Mouse (Mus musculus) left cerebral cortex, adult 8-10 months (tissue): Measurements from ENCODE around the gene Ddah1. TPM values are rescaled to one million over a fixed set of nuclear protein-coding genes. Genes with fewer than 3 reads are reported as not detected.
A peak's percentile ranks its signal among the peaks of the same experiment; 100 is the strongest.
"Not testable (repeated sequence)": the region's sequence is repeated elsewhere in the genome, so short reads cannot be mapped to it uniquely, and the experiment has no call there.

Experiments used
- DNase-seq, 2 experiments: peaks; one replicate each; pipeline ENCODE4 v3.0.0; 2022; ENCODE audit warnings: low spot score in 2 of 2
- total RNA-seq, 4 experiments: library from RNA; stranded (reverse); gene quantifications; 2 replicates each; pipeline ENCODE4 v1.2.4; 2022

Gene Ddah1
- total RNA-seq, 4 experiments from 2014 or later = 64.6 to 66.9 (median 65.7) TPM

DNA sequence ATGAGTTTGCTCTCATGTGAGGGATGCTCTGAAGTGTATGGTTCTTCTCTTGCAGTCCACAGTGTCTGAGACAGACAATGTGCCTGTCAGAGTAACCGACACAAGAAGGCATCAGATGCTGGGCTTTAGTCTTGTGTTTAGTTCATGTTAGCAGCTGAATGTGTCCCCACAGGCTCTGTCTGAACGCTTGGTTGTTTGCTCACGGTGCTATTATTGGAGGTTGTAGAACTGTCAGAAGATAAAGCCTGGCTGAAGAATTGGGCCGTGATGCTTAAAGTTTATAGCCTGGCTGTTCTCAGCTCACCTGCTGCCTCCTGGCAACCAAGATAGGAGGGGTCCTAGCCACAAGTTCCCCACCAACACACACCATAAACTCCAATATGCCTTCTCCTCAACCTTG lies 104.0 kb downstream of the Ddah1 start:
- DNase-seq = no peak

DNA sequence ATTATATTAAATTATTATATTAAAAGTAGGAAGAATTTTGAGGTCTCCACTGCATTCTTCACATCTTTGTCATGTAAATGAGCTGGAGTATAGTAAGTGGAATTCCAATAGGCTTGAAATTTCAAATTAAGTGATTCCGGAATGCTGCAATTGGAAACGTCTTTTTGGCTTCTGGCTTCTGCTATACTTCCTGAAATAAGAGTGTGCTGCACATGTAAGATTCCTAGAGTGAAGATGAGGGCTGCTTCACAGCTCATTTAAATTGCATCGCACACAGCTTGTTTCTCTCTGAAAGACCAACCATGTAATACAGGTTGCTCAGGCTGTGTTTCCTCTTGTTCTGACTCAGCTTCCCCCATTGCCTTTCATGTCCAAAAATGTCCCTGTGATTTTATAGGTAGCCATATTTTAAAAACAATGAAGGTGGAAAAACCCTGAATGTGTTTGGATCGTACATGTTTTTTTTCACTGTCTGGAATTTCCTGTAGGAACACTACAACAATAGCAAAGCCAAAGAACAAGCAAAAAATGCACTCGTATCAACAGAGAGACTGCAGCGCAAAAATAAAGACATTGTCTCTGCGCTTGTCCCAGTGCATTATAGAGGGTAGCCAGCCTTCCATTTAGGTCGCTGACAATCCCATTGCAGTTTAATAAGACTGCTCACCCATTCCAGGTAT lies 105.7 kb downstream of the Ddah1 start:
- no peak for DNase-seq

DNA sequence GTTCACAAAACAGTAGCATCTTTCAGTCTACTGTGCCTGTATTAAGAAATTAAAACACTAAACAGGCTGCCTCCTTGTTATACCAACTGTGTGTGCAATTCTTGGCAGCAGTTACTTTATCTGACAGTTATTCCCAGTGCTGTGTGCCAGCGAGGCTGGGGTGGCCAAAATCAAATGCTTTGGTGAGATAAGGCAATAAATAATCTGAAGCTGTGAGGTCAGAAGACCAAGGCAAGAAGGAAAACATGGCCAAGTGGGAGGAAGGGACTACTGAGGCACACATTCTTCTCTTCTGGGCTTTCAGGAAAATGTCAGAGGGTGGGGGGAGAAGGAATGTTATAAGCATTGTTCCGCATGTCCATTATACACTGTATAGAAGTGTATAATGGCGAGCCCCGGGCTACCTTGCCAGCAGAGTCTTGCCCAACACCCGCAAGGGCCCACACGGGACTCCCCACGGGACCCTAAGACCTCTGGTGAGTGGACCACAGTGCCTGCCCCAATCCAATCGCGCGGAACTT lies 106.3 kb downstream of the Ddah1 start:
- DNase-seq = no peak

DNA sequence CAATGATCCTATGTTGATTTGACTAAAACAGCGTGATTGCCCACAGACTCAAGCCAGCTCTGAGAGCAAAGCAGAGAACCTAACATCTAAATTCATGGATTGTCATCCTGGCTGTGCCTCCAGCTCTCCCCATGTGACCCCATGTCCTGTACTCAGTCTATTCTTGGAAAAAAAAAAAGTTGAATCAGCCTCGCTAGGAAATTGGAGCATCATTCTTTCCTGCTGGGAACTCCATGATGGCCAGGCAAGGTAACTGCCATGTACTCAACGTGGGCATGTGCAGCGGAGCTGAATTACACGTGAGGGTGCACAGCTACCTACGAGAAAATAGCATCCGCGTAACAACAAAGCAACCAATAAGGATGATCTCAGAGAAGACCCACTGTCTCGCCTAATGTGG lies 114.2 kb downstream of the Ddah1 start:
- DNase-seq = no peak

DNA sequence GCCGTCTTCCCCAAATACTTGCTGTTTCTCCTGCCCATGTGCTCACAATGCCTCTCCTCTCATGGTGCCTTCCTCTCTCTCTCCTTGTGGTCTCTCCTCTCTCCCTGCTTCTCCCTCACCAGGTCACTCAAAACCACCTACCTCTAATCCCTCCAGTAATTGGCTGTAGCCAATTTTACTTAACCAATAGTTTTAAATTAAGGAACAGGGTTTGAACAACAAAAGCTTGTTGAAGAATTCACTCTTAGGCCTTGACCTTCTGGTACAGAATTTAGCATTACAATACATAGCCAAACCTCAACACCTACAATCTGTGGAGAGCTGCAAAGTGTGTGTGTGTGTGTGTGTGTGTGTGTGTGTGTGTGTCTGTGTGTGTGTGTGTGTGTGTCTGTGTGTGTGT lies 114.8 kb downstream of the Ddah1 start:
- DNase-seq = no peak

DNA sequence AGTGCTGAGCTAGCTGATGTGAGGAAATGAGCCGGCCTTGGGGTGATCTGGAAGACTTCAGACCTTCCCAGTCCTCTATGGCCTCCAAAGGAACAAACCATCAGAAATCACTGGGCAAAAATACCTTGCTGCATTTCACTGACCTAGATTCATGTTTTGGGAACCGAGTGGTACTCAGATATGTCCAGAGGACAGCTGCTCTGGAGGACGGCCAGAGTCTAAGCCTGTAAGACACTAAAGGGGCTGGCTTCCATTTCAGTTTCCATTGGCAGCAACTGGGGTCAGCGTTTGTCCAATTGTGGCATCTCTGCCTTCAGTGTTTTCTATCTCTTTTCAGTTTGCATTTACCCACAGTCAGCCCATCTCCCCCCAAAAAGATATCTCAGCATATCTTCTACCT lies 115.7 kb downstream of the Ddah1 start:
- no peak for DNase-seq

DNA sequence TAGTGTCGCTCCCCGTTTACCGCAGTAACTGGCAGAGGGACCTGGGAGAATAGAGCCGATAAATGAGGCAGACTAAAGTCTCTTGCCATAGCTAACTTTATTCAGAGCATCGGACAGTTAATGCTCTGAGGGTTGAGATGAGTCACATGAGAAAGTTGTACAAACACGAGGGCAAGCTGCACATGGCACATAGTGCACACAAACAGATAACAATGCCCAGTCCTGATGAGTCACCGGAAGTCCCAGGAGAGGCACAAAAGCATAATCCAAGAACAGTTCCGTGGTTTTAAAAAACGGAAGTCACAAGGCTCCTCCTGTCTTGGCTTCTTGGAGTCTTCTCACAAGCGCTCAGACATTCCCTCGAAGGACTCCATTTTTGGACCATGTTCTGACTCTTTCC lies 117.6 kb downstream of the Ddah1 start:
- no peak for DNase-seq

DNA sequence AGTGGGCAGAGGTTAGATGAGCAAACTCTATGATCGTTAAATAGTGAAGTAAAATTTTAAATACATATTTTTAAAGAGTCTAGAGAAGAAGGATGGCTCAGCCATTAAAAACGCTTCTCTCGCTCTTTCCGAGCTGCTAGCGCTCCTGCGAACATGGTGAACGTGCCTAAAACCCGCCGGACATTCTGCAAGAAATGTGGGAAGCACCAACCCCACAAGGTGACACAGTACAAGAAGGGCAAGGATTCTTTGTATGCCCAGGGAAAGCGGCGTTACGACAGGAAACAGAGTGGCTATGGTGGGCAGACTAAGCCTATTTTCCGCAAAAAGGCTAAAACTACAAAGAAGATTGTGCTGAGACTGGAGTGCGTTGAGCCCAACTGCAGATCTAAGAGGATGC lies 120.4 kb downstream of the Ddah1 start:
- not testable (repeated sequence) for DNase-seq

DNA sequence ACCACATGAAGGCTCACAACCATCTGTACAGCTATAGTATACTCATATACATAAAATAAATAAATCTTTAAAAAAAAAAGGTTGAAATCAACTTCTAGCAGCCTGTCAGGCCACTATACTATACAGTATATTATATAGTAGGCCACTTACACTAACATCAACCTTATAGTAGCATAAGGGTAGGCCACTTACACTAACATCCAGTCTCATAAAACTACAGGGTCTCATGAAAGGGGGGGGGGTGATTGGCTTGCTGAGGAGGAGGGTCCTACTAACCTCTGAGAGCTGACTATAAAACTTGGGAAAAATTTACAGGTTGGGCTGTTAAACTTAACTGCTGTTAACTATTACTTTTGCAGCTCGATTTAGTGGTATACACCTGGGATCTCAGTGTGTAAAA lies 121.9 kb downstream of the Ddah1 start:
- no peak for DNase-seq

DNA sequence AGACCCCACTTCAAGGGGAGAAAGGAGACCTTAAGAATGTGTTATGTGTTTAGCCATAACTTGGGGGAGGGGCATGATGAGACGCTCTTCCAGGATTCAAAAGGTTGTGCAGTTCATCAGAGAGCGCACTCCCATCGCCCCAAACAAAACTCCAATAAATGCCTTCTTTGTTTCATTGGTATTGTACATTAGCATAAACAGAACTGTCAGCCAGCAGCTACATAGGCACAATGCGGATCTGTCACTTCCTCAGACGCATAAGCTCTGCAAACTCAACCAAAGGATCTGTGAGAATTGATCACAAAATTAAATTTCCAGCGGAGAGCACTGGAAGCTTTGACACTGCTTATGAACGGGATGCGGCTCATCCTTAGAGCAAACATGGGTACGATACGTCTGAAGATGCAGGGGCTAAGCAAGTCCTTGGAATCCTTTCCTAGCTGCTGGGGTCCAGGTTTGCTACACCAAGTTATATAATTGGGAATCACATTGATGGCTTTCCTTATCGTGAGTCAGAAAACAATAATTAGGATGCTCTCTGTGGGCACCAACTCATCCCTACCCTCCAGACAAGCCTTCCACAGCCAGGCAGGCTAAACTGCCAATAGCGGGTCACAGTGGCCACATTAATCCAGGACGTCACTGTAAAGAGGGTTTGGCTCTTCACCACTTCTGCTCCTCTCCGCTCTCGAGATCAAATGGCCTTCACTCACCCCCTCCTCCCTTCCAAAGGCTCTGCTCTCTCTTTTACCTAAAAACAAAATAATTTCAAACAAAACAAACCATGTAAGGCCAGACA lies 123.8 kb downstream of the Ddah1 start:
- no peak for DNase-seq

DNA sequence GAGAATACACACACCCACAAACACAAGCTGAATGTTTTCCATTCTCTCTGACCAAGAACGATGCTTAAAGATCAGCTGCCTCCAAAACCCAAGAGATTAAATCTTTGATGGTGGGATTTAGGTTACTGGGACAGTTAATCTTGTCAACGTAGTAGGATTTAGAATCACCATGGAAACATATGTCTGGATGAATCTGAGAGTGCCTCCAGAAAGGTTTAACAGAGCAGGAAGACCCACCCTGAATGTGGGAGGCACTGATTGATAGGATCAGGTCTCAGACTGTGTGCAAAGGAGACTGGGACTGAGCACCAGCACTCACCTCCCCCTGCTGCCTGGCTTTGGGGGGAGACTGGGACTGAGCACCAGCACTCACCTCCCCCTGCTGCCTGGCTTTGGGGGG lies 124.8 kb downstream of the Ddah1 start:
- no peak for DNase-seq

DNA sequence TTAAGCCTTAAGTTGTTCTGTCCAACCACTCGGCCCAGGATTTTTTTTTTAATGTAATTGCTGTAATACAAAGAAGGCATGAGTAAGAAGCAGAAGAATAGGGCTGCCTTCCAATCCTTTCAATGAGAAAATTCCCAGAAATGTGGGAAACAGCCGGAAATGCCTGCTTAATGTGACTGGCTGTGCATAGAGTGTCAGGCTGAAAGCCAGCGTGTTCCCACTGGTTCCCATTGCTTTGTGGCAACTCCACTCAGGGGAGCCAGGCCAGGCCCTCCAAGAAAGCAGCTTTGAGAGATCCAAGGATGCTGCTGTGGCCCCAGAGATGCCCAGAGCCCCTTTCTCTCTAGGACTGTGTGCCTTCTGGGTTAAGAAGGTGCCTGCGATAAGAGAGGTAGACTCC lies 126.9 kb downstream of the Ddah1 start:
- DNase-seq = peak in 1 of 2 experiments; percentile 49

DNA sequence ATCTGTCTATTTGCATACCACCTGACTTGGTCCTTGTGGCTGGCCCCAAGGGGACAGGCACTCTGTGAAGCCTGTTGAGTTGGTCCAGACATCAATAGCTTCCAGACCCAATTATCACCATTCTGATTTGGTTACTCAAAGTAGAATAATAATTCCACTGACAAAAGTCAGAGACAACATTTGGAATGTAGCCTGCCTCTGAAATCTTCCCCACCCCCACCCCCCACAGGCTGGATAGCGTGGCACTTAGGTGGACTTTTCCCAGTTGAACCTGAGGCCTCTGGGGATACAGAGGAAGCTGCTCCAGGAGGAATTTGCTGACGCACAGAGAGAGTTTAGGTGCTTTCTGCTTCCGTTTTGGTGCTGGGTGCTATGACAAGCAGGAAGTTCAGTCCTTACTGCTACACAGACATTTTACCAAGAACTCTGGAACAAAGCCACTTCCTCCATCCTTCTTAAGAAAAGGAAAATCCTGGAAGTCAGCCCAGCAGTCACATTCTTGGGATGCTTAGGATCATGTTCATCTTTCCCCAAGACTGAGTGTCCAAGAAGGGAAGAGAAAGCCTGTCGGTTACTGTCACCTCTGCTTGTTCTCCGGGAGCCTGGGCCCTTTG lies 127.5 kb downstream of the Ddah1 start:
- no peak for DNase-seq

DNA sequence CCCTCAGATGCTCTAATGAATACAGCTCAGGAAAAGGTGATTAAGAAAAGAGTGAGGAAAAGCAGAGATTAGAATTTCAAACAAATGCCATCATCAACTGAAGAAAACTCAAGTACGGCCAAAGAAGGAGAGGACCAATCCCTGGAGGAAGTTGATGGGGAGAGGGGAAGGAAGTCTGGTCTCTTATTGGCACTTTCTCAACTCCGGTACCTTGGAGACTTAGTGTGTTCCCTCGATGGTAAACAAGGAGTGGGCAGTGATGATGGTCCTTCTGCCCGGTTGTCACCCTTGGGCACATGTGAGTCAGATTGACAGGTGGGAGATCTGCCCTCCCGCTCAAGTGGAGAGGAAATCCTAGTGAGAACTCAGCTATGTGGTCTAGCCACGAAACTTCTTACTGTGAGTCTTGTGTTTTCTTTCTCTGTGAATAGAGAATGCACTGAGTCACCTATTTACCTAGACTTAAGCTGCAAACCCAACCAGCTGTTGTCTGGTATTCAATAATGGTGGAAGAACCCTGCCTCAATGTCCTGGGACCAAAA lies 129.0 kb downstream of the Ddah1 start:
- no peak for DNase-seq

DNA sequence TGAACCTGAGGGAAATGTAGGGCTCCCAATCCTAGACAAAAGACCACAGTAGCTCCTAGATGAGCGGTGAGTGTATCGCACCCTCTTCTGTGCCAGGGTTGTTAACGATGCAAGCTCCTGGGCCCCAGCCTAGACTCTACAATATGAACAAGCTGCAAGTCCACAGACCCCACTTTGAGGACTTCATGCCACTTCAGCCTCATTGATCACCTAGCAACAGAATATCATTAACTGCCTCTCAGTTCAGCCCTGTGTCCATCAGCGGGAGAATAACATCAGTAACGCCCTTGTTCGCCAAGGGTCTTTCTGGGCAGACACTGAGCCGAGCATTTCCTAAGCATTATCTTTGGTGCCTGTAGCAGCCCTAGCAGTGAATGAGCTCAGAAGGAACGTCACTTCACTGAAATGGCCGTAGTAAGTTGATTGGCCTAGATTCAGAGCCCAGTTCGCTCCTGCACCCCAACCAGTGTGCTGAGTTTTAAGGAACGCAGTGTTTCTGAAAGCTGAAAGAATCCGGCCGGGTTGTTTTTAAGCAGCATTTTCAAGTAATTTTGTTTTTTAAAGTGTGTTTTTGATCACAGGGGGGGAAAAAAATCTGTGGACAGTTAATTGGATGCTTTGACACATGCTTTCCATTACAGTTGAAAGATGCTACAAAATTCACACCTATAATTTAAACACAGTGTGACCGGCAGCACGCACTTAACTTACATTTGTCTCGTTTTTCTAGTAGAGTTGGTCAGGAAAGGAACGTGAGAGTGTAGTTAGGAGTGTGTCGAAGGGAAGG lies 132.1 kb downstream of the Ddah1 start:
- peak in 1 of 2 experiments; percentile 72 for DNase-seq

DNA sequence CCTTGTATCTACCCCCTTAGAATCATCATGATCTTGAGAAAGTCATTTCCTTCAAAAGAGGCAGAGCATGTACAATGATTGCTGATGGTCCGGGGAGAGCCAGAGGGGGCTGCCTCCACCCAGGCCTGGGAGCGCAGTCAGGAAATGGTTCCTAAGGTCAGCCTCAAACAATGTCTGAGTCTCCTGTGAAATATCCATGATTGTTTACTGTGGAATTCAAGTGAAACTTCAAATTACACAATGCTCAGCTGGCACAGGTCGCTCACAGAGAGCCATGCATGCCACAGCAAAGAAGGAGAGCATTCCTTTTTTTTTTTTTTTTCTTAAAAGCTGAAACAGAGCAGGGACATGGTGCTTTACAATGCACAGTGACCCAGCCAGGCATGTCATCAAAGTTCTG lies 134.0 kb downstream of the Ddah1 start:
- DNase-seq = no peak

DNA sequence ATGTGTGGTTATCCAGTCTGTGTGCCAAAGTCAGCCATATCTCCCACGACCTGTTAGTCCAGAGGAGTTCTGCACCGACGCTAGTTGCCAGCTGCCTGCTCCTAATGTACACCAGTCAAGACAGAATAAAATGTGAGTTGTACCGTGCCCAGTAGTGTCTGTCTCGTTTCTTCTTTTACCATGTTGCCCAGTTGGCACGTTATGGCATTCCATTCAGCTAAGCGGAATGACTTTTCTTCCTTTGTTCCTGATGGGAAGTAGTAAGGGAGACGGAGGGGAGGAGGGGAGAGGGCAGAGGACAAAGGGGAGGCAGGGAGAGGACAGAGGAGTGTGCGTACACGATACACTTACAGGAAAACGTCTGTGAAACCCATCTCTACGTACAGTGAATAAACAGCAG lies 135.7 kb downstream of the Ddah1 start:
- DNase-seq = no peak

DNA sequence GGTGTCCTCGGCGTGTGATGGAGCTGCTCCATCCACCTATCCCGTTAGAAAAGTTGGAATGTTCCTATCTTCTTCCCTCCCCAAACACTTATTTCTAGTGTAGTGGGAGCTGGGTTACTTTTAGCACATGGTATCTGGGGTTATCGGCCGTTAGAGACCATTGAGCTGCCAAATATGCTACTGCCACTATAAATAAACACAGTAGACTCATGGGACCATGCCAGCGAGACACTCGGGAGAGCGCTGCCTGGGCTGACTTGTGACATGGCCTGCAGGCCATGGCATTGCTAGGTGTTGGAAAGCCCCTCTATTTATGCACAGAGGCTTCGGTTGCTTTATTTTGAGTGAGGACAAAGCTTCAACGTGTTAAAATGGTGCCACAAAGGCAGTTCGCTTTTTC lies 139.3 kb downstream of the Ddah1 start:
- DNase-seq = no peak

DNA sequence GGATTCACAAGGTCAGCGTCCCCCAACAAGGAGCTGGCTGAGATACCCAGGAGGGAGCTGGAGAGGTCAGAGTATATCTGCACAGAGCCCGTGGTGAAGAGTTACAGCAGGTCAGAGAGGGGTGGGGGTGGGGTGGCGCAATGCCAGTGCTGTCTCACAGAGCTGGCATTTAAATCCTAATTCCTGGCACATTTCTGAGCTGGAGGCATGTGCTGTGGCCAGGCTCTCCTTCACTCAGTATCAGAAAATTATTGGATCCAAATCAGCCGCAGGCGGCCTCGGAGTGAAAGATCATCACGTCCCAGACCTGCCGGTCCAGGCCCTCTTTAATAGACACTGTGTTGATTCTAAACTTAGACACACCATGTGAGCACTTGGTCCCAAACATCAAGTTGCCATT lies 141.4 kb downstream of the Ddah1 start:
- DNase-seq = no peak

DNA sequence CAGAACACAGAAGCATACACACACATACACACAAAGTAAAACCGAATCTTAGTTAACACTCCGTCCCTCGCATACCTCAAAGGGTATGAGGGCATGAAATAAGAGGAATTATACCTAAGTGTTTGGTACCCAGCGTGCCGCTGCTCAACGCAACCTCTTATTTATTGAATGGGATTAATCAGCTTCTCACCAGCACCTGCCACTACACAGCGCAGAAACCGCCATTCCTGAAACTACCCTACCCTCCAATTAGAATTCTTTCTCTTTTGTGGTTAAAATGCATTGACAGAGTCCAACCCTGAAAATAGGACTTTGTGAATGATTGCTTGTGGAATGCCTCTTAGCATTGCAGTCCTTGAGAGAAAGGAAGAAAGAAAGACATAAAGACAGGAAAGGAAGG lies 145.1 kb downstream of the Ddah1 start:
- DNase-seq = no peak
